Comparison of ENCODE assay signal across 19 mouse cellular contexts in genomic region chr3:87785626-87786214, GRCm38 (mm10). TPM values are rescaled to one million over a fixed set of nuclear protein-coding genes. Genes with fewer than 3 reads are reported as not detected.
DNase-seq lines count a peak whose midpoint lies in the region; ATAC-seq and TF ChIP-seq lines count a peak whose summit lies in the region.
"Had no signal": no experiment of that assay in that cellular context is flagged by ENCODE, and none has a peak within 500 bp of the region (broad histone marks: within the 10 kb centered on the region; RNA-seq: fewer than 3 reads in every experiment).

No protein-coding gene starts in this region.

- peak; percentile 46 for DNase-seq in heart, postnatal 4 days
- peak; percentile 25 for DNase-seq in lung, postnatal 0 days (ENCODE audit: low spot score)
- DNase-seq in lung, postnatal 14 days, result no peak
- no peak for DNase-seq in left cerebral cortex, postnatal 4 days
- DNase-seq: cerebellum, adult 18-20 months; gastrocnemius, adult 2 months; heart, adult 2 months; thymus, adult 18-20 months had no signal

- H3K27ac ChIP-seq in heart, embryonic 11.5 days (ENCODE audit: low read depth, low read length), result no peak overlapping the region
- H3K27ac ChIP-seq in lung, postnatal 0 days (ENCODE audit: low read length), result no peak overlapping the region
- H3K27ac ChIP-seq in embryonic facial prominence, embryonic 13.5 days, result no peak overlapping the region
- no peak overlapping the region for H3K27ac ChIP-seq in stomach, embryonic 16.5 days (ENCODE audit: low read length)
- H3K27ac ChIP-seq: gastrocnemius, adult 2 months; heart, adult 2 months; liver, embryonic 14.5 days; neural tube, embryonic 12.5 days had no signal

- H3K4me3 ChIP-seq in heart, embryonic 11.5 days (ENCODE audit: low read depth, low read length), result no peak overlapping the region
- H3K4me3 ChIP-seq in lung, postnatal 0 days (ENCODE audit: low read depth, low read length), result no peak overlapping the region
- no peak overlapping the region for H3K4me3 ChIP-seq in embryonic facial prominence, embryonic 13.5 days
- H3K4me3 ChIP-seq in stomach, embryonic 16.5 days (replicated peaks; ENCODE audit: low read length), result no peak overlapping the region
- H3K4me3 ChIP-seq: gastrocnemius, adult 2 months; heart, adult 2 months; megakaryocyte, embryonic 14.5 days; neural tube, embryonic 12.5 days had no signal

- peaks cover 22% of the 10 kb centered on the region for H3K27me3 ChIP-seq in heart, embryonic 11.5 days (ENCODE audit: control insufficient read depth, insufficient read depth, low read length)
- no peaks in the 10 kb centered on the region for H3K27me3 ChIP-seq in lung, postnatal 0 days (replicated peaks; ENCODE audit: insufficient read depth, low read length)
- H3K27me3 ChIP-seq in embryonic facial prominence, embryonic 13.5 days, result peaks cover 14% of the 10 kb centered on the region
- H3K27me3 ChIP-seq in stomach, embryonic 16.5 days (ENCODE audit: control insufficient read depth, insufficient read depth, low read length), result no peaks in the 10 kb centered on the region

- no peak overlapping the region for H3K4me2 ChIP-seq in heart, embryonic 11.5 days
- no peak overlapping the region for H3K4me2 ChIP-seq in lung, postnatal 0 days (replicated peaks; ENCODE audit: low read depth, low read length)
- H3K4me2 ChIP-seq in embryonic facial prominence, embryonic 13.5 days, result no peak overlapping the region
- no peak overlapping the region for H3K4me2 ChIP-seq in stomach, embryonic 16.5 days (ENCODE audit: low read depth, low read length)
- H3K4me2 ChIP-seq: neural tube, embryonic 12.5 days had no signal

- H3K9me3 ChIP-seq in heart, embryonic 11.5 days (replicated peaks; ENCODE audit: control insufficient read depth, low read length), result no peaks in the 10 kb centered on the region
- H3K9me3 ChIP-seq in lung, postnatal 0 days (ENCODE audit: low read length), result no peaks in the 10 kb centered on the region
- no peaks in the 10 kb centered on the region for H3K9me3 ChIP-seq in embryonic facial prominence, embryonic 13.5 days
- H3K9me3 ChIP-seq in stomach, embryonic 16.5 days (replicated peaks; ENCODE audit: control insufficient read depth, low read length), result no peaks in the 10 kb centered on the region
- H3K9me3 ChIP-seq: megakaryocyte, embryonic 14.5 days; neural tube, embryonic 12.5 days had no signal

- no peak for TF ChIP-seq EP300 in lung, postnatal 0 days (IDR thresholded peaks at IDR 0.05)

- no peak for TF ChIP-seq CTCF in lung, postnatal 0 days (IDR thresholded peaks at IDR 0.05)

- 18% methylated on average over 6 of the region's 6 CpGs for WGBS in heart, embryonic 11.5 days (ENCODE audit: insufficient replicate concordance)
- WGBS in lung, postnatal 0 days, result 40% methylated on average over 6 of the region's 6 CpGs
- 47% methylated on average over 6 of the region's 6 CpGs for WGBS in embryonic facial prominence, embryonic 13.5 days
- WGBS in stomach, embryonic 16.5 days, result 12% methylated on average over 6 of the region's 6 CpGs

- ATAC-seq in heart, embryonic 11.5 days (replicated peaks; ENCODE audit: insufficient number of reproducible peaks, low FRiP score, low TSS enrichment), result no peak
- peak; percentile 43; the same call in 1 of the 2 replicates for ATAC-seq in lung, postnatal 0 days
- peak; percentile 22; the same call in 1 of the 2 replicates for ATAC-seq in embryonic facial prominence, embryonic 13.5 days (ENCODE audit: insufficient number of reproducible peaks, insufficient read depth, low FRiP score, low TSS enrichment, low read depth)
- peak; percentile 44; the same call in 1 of the 2 replicates for ATAC-seq in stomach, embryonic 16.5 days (ENCODE audit: insufficient read depth, low FRiP score)
- ATAC-seq: CD4-positive, CD25-positive, alpha-beta regulatory T cell, adult 4 months; forebrain, embryonic 16.5 days; inflammation-experienced regulatory T-cells, adult 6 months had no signal

- intact Hi-C loops in left cerebral cortex, postnatal 4 days (cut with DNase I), result no loop called here

- no peaks in the 10 kb centered on the region for H3K36me3 ChIP-seq in heart, embryonic 11.5 days (ENCODE audit: control insufficient read depth, insufficient read depth, low read length)
- H3K36me3 ChIP-seq in lung, postnatal 0 days (ENCODE audit: insufficient read depth, low read length), result no peaks in the 10 kb centered on the region
- H3K36me3 ChIP-seq in embryonic facial prominence, embryonic 13.5 days, result no peaks in the 10 kb centered on the region
- no peaks in the 10 kb centered on the region for H3K36me3 ChIP-seq in stomach, embryonic 16.5 days (ENCODE audit: control insufficient read depth, insufficient read depth, low read length)
- H3K36me3 ChIP-seq: neural tube, embryonic 12.5 days had no signal

- H3K4me1 ChIP-seq in heart, embryonic 11.5 days (ENCODE audit: control insufficient read depth, insufficient read depth, low read length), result peaks cover 11% of the 10 kb centered on the region
- H3K4me1 ChIP-seq in lung, postnatal 0 days (ENCODE audit: insufficient read depth, low read depth, low read length), result no peaks in the 10 kb centered on the region
- peaks cover 29% of the 10 kb centered on the region for H3K4me1 ChIP-seq in embryonic facial prominence, embryonic 13.5 days
- H3K4me1 ChIP-seq in stomach, embryonic 16.5 days (ENCODE audit: control insufficient read depth, insufficient read depth, low read length), result no peaks in the 10 kb centered on the region; the same call in 1 of the 2 replicates
- H3K4me1 ChIP-seq: megakaryocyte, embryonic 14.5 days had no signal

- no peak overlapping the region for H3K9ac ChIP-seq in heart, embryonic 11.5 days (ENCODE audit: low read depth, low read length)
- no peak overlapping the region for H3K9ac ChIP-seq in lung, postnatal 0 days (replicated peaks; ENCODE audit: low read depth)
- no peak overlapping the region for H3K9ac ChIP-seq in embryonic facial prominence, embryonic 13.5 days
- H3K9ac ChIP-seq in stomach, embryonic 16.5 days (ENCODE audit: low read length), result no peak overlapping the region
- H3K9ac ChIP-seq: liver, embryonic 14.5 days; neural tube, embryonic 12.5 days had no signal

RNA-seq across cellular contexts. Expression of gene Ntrk1, which starts 9.2 kb away (rescaled TPM):
- total RNA-seq in heart, postnatal 4 days (2021), result under 1 TPM; 0.09 to 0.10 TPM
- polyA plus RNA-seq in heart, embryonic 11.5 days (2014; fragmentation: Nextera tagmentation; extraction: Ambion mirVana), result 0.30 and 0.51 TPM in 2 replicates
- polyA plus RNA-seq in lung, postnatal 0 days (2015; fragmentation: Nextera tagmentation; extraction: Ambion mirVana), result 4.1 and 4.2 TPM in 2 replicates
- polyA plus RNA-seq in embryonic facial prominence, embryonic 13.5 days (2015; fragmentation: Nextera tagmentation; extraction: Ambion mirVana), result 1.8 TPM in 2 replicates
- polyA plus RNA-seq in stomach, embryonic 16.5 days (2015; fragmentation: Nextera tagmentation; extraction: Ambion mirVana), result 1.4 and 2.0 TPM in 2 replicates
- total RNA-seq in left cerebral cortex, postnatal 4 days (2021), result under 1 TPM; 0.38 to 0.93 TPM
- total RNA-seq: gastrocnemius, adult 2 months; hematopoietic stem cell, adult 5-6 weeks; MEL had no signal
- polyA plus RNA-seq: CD4-positive, CD25-positive, alpha-beta regulatory T cell, adult 4 months had no signal

RNA-seq across cellular contexts. Expression of gene Insrr, which starts 11.0 kb away (rescaled TPM):
- under 1 TPM in 1 of 2 experiments, not detected in 1; 0.07 TPM for total RNA-seq in heart, postnatal 4 days (2021)
- polyA plus RNA-seq in heart, embryonic 11.5 days (2014; fragmentation: Nextera tagmentation; extraction: Ambion mirVana), result 0.03 and 0.23 TPM in 2 replicates
- 0.02 and 0.12 TPM in 2 replicates for polyA plus RNA-seq in lung, postnatal 0 days (2015; fragmentation: Nextera tagmentation; extraction: Ambion mirVana)
- 0.78 and 0.80 TPM in 2 replicates for polyA plus RNA-seq in embryonic facial prominence, embryonic 13.5 days (2015; fragmentation: Nextera tagmentation; extraction: Ambion mirVana)
- polyA plus RNA-seq in stomach, embryonic 16.5 days (2015; fragmentation: Nextera tagmentation; extraction: Ambion mirVana), result 0.41 and 0.50 TPM in 2 replicates
- total RNA-seq in left cerebral cortex, postnatal 4 days (2021), result 1 to 10 TPM in 1 of 2 experiments, under 1 TPM in 1; 0.70 to 1.9 TPM
- total RNA-seq: gastrocnemius, adult 2 months had no signal

RNA-seq across cellular contexts. Expression of gene Lrrc71, which starts 37.3 kb away (rescaled TPM):
- under 1 TPM; 0.50 to 0.57 TPM for total RNA-seq in heart, postnatal 4 days (2021)
- polyA plus RNA-seq in heart, embryonic 11.5 days (2014; fragmentation: Nextera tagmentation; extraction: Ambion mirVana), result 0.43 and 0.66 TPM in 2 replicates
- 8.9 and 9.3 TPM in 2 replicates for polyA plus RNA-seq in lung, postnatal 0 days (2015; fragmentation: Nextera tagmentation; extraction: Ambion mirVana)
- 0.34 and 0.99 TPM in 2 replicates for polyA plus RNA-seq in embryonic facial prominence, embryonic 13.5 days (2015; fragmentation: Nextera tagmentation; extraction: Ambion mirVana)
- polyA plus RNA-seq in stomach, embryonic 16.5 days (2015; fragmentation: Nextera tagmentation; extraction: Ambion mirVana), result 0.63 and 1.0 TPM in 2 replicates
- 1 to 10 TPM in 1 of 2 experiments, under 1 TPM in 1; 0.46 to 1.4 TPM for total RNA-seq in left cerebral cortex, postnatal 4 days (2021)

RNA-seq across cellular contexts. Expression of gene Pear1, which starts 38.4 kb away (rescaled TPM):
- total RNA-seq in heart, postnatal 4 days (2021), result 10 to 100 TPM; 24.8 to 26.1 TPM
- 12.1 and 13.5 TPM in 2 replicates for polyA plus RNA-seq in heart, embryonic 11.5 days (2014; fragmentation: Nextera tagmentation; extraction: Ambion mirVana)
- 20.8 and 21.4 TPM in 2 replicates for polyA plus RNA-seq in lung, postnatal 0 days (2015; fragmentation: Nextera tagmentation; extraction: Ambion mirVana)
- 12.5 and 15.6 TPM in 2 replicates for polyA plus RNA-seq in embryonic facial prominence, embryonic 13.5 days (2015; fragmentation: Nextera tagmentation; extraction: Ambion mirVana)
- polyA plus RNA-seq in stomach, embryonic 16.5 days (2015; fragmentation: Nextera tagmentation; extraction: Ambion mirVana), result 22.6 and 25.5 TPM in 2 replicates
- 10 to 100 TPM in 1 of 2 experiments, 1 to 10 TPM in 1; 8.0 to 11.5 TPM for total RNA-seq in left cerebral cortex, postnatal 4 days (2021)

Comparison
In these comparisons a context has a peak if more than half of its experiments do, and no peak if none do; other contexts are left out.
1. DNase-seq: peak in heart, postnatal 4 days (single experiment) and lung, postnatal 0 days (single experiment); none in lung, postnatal 14 days (single experiment) and left cerebral cortex, postnatal 4 days (single experiment).